Mouse (Mus musculus) spleen, adult 2 months (tissue): ENCODE data around the gene Gm17545.

Experiments
- CTCF ChIP-seq: fragments of 200-500 bp; IDR thresholded peaks from 2 replicates; pipeline ENCODE4 v1.5.1; 2011; ENCODE audit warnings: mild to moderate bottlenecking, inconsistent platforms; ENCODE audit not compliant: insufficient read depth, insufficient read length, insufficient replicate concordance; ENCODE audit errors: extremely low read depth
- POLR2A ChIP-seq: fragments of 200-500 bp; IDR thresholded peaks from 2 replicates; pipeline ENCODE4 v1.6.1; 2011; ENCODE audit warnings: low read depth, low read length, inconsistent platforms

DNA sequence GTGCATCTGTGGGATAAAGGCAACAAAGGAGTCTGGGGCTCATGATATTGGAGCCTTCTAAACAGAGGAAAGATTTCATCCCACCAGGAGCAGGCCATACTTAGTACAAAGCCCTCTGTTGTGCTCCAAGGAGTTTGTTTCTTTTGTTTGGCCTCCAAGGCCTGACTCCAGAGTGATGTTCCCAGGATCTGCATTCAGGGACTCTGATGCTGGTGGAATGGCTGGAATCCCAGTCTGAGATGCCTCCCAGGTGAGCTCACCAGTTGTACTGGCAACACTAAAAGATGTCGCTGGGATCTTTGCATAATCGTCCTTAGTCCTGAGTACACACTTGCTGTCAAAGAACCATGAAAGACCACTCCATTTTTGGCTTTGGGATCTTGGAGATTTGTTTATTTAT lies 20.0 kb upstream of the Gm17545 start:
- TF ChIP-seq CTCF (no peak), POLR2A (no peak)
